Mouse (Mus musculus): ENCODE data around the gene Ndufs7. TPM values are rescaled to one million over a fixed set of nuclear protein-coding genes. Genes with fewer than 3 reads are reported as not detected.

The Ndufs7 gene
- polyA plus RNA-seq, 1 experiment from 2014 or later: 274 TPM

DNA sequence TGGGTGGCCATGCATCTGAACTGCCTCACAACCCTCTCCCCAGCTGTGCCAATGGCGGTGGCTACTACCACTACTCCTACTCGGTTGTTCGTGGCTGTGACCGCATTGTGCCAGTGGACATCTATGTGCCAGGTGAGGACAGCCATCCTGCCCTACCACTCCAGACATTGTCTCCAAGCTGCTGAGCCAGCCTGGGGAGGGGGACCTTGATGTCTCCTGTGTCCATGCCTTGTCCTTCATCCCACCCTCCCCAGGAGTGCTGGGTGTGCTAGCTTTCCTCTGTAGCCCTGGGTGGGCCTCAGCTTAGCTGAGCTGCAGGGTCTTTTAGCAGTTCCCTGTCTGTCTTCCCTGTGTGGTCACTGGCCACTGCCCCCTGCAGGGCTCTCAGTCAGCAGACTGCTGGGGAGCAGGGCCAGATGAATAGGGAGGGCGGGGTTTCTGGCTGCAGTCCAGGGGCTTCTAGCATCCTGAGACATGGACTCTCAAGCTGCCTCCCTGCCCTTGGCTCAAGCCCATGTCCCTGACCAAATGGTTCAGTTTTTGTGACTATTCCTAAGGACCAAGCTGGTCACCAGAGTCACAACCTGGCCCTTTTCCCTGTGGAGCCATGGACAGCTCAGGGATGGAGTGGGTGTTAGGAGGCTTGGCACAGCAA lies 7.1 kb downstream of the Ndufs7 start:
- H3K9ac ChIP-seq (replicated peaks; ENCODE audit: low read length): no peak overlapping the region
- no peaks in the 10 kb centered on the region for H3K9me3 ChIP-seq (ENCODE audit: control insufficient read depth, low read length)
- WGBS: 80% methylated on average over 5 of the region's 5 CpGs
- no peak overlapping the region; the same call in 1 of the 2 replicates for H3K27ac ChIP-seq (replicated peaks; ENCODE audit: low read depth, low read length)
- H3K36me3 ChIP-seq (ENCODE audit: control insufficient read depth, insufficient read depth, low read length): peaks cover 56% of the 10 kb centered on the region
- ATAC-seq (ENCODE audit: low FRiP score, low TSS enrichment) (no peak), DNase-seq (peak; percentile 31)
- H3K4me2 ChIP-seq (ENCODE audit: low read length): no peak overlapping the region
- H3K4me1 ChIP-seq (ENCODE audit: control insufficient read depth, insufficient read depth, low read length): peaks cover 16% of the 10 kb centered on the region
- no peak overlapping the region for H3K4me3 ChIP-seq (replicated peaks; ENCODE audit: low read depth, low read length)
- no peaks in the 10 kb centered on the region for H3K27me3 ChIP-seq (ENCODE audit: control insufficient read depth, insufficient read depth, low read length)

GRCm38 (mm10) chr10:80257936-80258335 lies 9.0 kb downstream of the Ndufs7 start:
- no peak overlapping the region for H3K27ac ChIP-seq (replicated peaks; ENCODE audit: low read depth, low read length)
- DNase-seq (no peak), ATAC-seq (ENCODE audit: low FRiP score, low TSS enrichment) (no peak)
- 82% methylated on average over 2 of the region's 2 CpGs for WGBS
- no peaks in the 10 kb centered on the region for H3K27me3 ChIP-seq (ENCODE audit: control insufficient read depth, insufficient read depth, low read length)
- peaks cover 49% of the 10 kb centered on the region for H3K36me3 ChIP-seq (ENCODE audit: control insufficient read depth, insufficient read depth, low read length)
- no peak overlapping the region; the same call in 1 of the 2 replicates for H3K9ac ChIP-seq (replicated peaks; ENCODE audit: low read length)
- H3K4me1 ChIP-seq (ENCODE audit: control insufficient read depth, insufficient read depth, low read length): peaks cover 23% of the 10 kb centered on the region
- no peak overlapping the region for H3K4me3 ChIP-seq (replicated peaks; ENCODE audit: low read depth, low read length)
- H3K9me3 ChIP-seq (ENCODE audit: control insufficient read depth, low read length): no peaks in the 10 kb centered on the region
- no peak overlapping the region for H3K4me2 ChIP-seq (ENCODE audit: low read length)

DNA sequence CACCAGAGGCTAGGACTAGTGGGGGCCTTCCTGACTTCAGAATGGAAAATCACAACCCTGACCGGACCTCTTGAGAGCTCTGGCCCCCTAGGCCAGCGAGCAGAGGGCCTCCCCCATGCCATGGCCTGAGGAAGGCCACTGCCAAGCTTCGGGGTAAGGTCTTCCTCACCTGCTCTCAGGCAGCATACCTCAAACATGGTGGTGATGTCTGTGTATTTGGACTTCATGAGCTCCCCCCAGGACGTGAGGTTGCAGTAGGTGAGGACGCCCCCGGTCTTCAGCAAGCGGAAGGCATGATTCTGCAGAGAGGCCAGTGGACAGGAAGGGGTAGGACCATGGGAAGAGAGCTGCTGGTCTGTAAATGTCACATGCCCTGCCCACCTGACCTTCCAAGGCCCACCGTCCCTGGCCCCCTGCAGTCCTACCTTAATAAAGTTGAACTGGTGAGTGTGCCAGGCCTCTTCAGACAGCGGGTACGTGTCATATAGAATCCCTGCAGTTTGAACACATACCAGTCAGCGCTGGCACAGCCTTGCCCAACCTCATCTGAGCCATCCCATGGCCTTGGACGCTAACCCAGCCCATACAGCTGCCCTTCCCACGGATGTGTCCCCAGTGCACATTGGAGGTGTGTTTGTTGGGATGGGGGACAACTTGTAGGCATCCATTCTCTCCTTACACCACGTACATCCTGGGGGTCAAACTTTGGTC lies 10.0 kb downstream of the Ndufs7 start:
- 94% methylated on average over 14 of the region's 14 CpGs for WGBS
- no peak for ATAC-seq (ENCODE audit: low FRiP score, low TSS enrichment)
- Histone ChIP-seq H3K27ac (replicated peaks; ENCODE audit: low read depth, low read length) (no peak overlapping the region), H3K4me2 (ENCODE audit: low read length) (no peak overlapping the region; the same call in 1 of the 2 replicates), H3K4me3 (replicated peaks; ENCODE audit: low read depth, low read length) (no peak overlapping the region), H3K27me3 (ENCODE audit: control insufficient read depth, insufficient read depth, low read length) (no peaks in the 10 kb centered on the region), H3K9me3 (ENCODE audit: control insufficient read depth, low read length) (no peaks in the 10 kb centered on the region), H3K4me1 (ENCODE audit: control insufficient read depth, insufficient read depth, low read length) (peaks cover 23% of the 10 kb centered on the region), H3K36me3 (ENCODE audit: control insufficient read depth, insufficient read depth, low read length) (peaks cover 49% of the 10 kb centered on the region), H3K9ac (replicated peaks; ENCODE audit: low read length) (no peak overlapping the region)
- DNase-seq: no peak

DNA sequence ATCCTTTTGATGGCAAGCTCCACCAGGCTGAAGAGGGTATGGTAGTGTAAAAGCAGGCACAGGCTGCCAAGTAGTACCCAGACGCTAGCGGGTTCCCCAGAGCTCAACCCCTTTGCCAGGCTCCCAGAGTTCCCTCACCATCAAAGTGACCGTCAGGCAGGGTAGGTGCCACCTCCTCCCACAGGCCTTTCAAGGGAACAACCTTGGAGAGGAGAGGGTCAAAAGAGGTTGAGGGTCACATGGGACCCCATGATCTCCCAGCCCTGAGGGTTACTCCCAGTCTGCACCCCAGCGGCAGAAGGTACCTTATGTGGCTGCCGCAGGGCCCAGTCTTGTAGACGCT lies 10.5 kb downstream of the Ndufs7 start:
- peaks cover 44% of the 10 kb centered on the region for H3K36me3 ChIP-seq (ENCODE audit: control insufficient read depth, insufficient read depth, low read length)
- H3K9me3 ChIP-seq (ENCODE audit: control insufficient read depth, low read length): no peaks in the 10 kb centered on the region
- H3K4me2 ChIP-seq (ENCODE audit: low read length): peak overlapping the region; percentile 75
- no peak for ATAC-seq (ENCODE audit: low FRiP score, low TSS enrichment)
- H3K4me1 ChIP-seq (ENCODE audit: control insufficient read depth, insufficient read depth, low read length): peaks cover 23% of the 10 kb centered on the region
- H3K9ac ChIP-seq (replicated peaks; ENCODE audit: low read length): no peak overlapping the region
- no peak overlapping the region; the same call in 1 of the 2 replicates for H3K27ac ChIP-seq (replicated peaks; ENCODE audit: low read depth, low read length)
- H3K4me3 ChIP-seq (replicated peaks; ENCODE audit: low read depth, low read length): peak overlapping the region; percentile 37; the same call in 1 of the 2 replicates
- DNase-seq: no peak
- no peaks in the 10 kb centered on the region for H3K27me3 ChIP-seq (ENCODE audit: control insufficient read depth, insufficient read depth, low read length)
- 71% methylated on average over 6 of the region's 6 CpGs for WGBS

DNA sequence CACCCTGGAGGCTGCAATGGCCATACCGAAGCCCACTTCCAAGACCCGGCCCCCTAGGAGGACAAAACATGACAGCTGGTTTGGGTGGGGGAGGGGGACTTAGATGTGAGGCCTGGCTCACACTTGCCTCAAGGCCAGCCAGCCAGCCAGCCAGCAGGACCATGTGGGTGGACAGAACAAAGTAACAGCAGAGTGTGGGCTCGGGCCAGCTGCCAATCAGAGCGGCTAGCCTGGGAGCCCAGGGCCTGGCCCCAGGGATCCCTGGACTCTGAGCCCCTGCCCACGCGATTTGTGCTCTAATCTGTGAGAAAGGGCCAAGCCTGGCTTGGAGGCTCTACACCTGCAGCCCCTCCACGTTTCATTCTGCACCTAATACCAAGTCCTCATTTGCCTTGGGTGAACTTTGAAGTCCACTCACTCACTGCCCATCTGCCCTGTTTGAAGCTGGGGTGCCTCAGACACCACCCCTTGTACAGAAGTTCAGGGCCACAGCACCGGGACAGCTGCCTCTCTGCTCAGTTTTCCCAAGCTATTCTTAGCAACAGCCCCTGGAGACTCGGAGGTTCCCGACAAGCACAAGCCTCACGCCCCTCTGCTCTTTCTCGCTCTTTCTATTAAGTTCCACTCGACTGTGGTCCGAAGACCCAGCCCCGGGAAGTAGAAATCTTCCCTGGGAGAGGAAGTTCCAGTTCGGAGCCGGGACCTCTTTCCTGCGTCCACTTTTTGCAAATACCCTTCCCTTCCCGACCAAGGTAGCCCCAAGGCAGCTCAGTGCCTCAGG lies 11.1 kb downstream of the Ndufs7 start:
- Histone ChIP-seq H3K4me1 (ENCODE audit: control insufficient read depth, insufficient read depth, low read length) (peaks cover 23% of the 10 kb centered on the region), H3K4me3 (replicated peaks; ENCODE audit: low read depth, low read length) (peak overlapping the region; percentile 37), H3K27ac (replicated peaks; ENCODE audit: low read depth, low read length) (peak overlapping the region; percentile 78), H3K9me3 (ENCODE audit: control insufficient read depth, low read length) (no peaks in the 10 kb centered on the region), H3K9ac (replicated peaks; ENCODE audit: low read length) (peak overlapping the region; percentile 60), H3K36me3 (ENCODE audit: control insufficient read depth, insufficient read depth, low read length) (peaks cover 37% of the 10 kb centered on the region), H3K4me2 (ENCODE audit: low read length) (peak overlapping the region; percentile 75), H3K27me3 (ENCODE audit: control insufficient read depth, insufficient read depth, low read length) (no peaks in the 10 kb centered on the region)
- no peak for ATAC-seq (ENCODE audit: low FRiP score, low TSS enrichment)
- 2% methylated on average over 19 of the region's 19 CpGs for WGBS
- peak; percentile 62 for DNase-seq

DNA sequence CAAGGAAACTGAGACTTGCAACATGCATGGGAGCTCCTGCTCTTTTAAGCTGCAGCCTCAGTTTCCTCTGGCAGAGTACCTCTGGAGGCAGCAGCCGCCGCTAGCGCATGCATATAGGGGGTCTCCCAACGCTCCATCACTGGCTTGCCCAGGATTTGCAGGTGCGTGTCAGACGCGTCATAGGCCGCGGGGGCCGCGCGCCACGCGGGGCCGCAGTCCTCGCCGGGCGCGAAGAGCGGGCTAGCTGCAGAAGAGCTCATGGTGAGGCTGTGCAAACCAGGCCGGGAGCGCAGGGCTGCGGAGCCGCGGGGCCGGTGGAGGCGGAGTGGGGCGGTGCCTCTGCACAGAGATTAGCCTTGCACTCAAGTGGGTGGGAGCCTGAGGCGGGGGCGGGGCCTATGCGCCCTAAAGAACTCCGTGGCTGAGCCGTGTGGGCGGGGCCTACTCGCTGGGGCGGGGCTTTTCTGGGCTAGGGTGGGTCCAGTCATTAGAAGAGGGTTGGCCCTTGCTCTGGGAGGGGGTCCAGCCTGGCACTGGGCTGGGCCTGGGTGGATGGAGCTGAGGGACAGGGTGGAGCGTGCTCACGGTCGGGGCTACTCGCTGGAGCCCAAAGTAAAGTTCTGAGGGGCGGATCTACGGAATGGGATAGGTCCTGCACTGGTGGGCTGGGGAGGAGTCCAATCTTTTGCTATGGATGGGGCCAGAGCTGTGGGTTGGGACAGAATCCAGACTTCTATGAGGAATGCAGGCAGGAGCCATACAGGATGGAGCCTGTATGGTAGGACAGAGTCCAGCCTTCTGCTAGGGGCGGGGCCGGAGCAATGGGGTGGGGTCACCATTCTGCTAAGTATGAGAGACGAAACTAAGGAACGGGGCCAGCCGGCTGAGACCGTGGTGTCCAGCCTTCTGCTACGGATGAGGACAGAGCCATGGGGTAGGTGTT lies 12.0 kb downstream of the Ndufs7 start, which contains the start of the genes Gamt and Dazap1:
Gamt (minus strand) TSS at position 371 of the 943 bp plus-strand sequence.
Dazap1 (plus strand) TSS at position 845 of the 943 bp plus-strand sequence.
- H3K27ac ChIP-seq (replicated peaks; ENCODE audit: low read depth, low read length): peak within 1 kb of the TSS; percentile 78
- peak within 1 kb of the TSS; percentile 75 for H3K4me2 ChIP-seq (ENCODE audit: low read length)
- peaks cover 27% of the 10 kb centered on the region for H3K4me1 ChIP-seq (ENCODE audit: control insufficient read depth, insufficient read depth, low read length)
- WGBS: 1% methylated on average over 49 of the region's 49 CpGs
- ATAC-seq (ENCODE audit: low FRiP score, low TSS enrichment) (peak; percentile 77), DNase-seq (peak; percentile 93)
- H3K9me3 ChIP-seq (ENCODE audit: control insufficient read depth, low read length): no peaks in the 10 kb centered on the region
- no peaks in the 10 kb centered on the region for H3K27me3 ChIP-seq (ENCODE audit: control insufficient read depth, insufficient read depth, low read length)
- peak within 1 kb of the TSS; percentile 37 for H3K4me3 ChIP-seq (replicated peaks; ENCODE audit: low read depth, low read length)
- H3K9ac ChIP-seq (replicated peaks; ENCODE audit: low read length): peak within 1 kb of the TSS; percentile 60
- peaks cover 29% of the 10 kb centered on the region for H3K36me3 ChIP-seq (ENCODE audit: control insufficient read depth, insufficient read depth, low read length)

DNA sequence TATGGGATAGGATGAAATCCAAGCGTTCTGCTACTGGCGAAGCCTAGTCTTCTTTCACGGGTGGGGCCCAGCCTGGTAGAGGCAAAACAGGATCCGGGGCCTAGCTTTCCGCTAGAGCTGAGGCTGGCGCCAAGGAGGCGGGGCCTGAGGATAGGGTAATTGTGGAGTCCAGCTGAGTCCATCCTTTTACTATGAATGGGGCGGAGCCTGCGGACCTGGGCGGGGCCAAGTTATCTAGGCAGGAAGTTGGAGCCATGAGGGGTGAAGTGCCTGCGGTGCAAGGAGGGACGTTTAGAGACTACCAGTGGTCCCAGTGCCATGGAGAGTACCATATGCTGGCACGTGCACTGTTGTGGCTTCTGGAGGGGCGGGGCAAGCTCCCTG lies 12.7 kb downstream of the Ndufs7 start:
- H3K4me3 ChIP-seq (replicated peaks; ENCODE audit: low read depth, low read length): peak overlapping the region; percentile 37
- H3K36me3 ChIP-seq (ENCODE audit: control insufficient read depth, insufficient read depth, low read length): peaks cover 22% of the 10 kb centered on the region
- DNase-seq: peak; percentile 87
- no peaks in the 10 kb centered on the region for H3K27me3 ChIP-seq (ENCODE audit: control insufficient read depth, insufficient read depth, low read length)
- H3K27ac ChIP-seq (replicated peaks; ENCODE audit: low read depth, low read length): peak overlapping the region; percentile 78
- H3K9ac ChIP-seq (replicated peaks; ENCODE audit: low read length): peak overlapping the region; percentile 60
- ATAC-seq (ENCODE audit: low FRiP score, low TSS enrichment): peak; percentile 42
- peaks cover 34% of the 10 kb centered on the region for H3K4me1 ChIP-seq (ENCODE audit: control insufficient read depth, insufficient read depth, low read length)
- 2% methylated on average over 14 of the region's 14 CpGs for WGBS
- H3K9me3 ChIP-seq (ENCODE audit: control insufficient read depth, low read length): no peaks in the 10 kb centered on the region
- peak overlapping the region; percentile 75 for H3K4me2 ChIP-seq (ENCODE audit: low read length)

DNA sequence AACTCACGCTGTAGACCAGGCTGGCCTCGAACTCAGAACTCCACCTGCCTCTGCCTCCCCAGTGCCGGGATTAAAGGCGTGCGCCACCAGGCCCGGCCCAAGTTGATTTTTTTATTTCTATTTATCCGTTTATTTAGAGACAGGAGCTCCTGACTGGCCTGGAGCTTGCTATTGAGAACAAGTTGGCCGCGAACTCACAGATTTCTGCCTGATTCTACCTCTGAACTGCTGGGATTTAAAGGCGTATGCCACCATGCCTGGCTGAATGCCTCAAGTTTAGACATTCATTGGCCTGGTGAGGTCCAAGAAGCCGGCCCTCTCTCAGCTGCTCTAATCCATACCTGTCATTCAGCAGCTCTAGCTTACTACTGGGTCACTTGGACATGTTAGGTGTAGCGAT lies 13.2 kb downstream of the Ndufs7 start:
- Histone ChIP-seq H3K27ac (replicated peaks; ENCODE audit: low read depth, low read length) (no peak overlapping the region), H3K36me3 (ENCODE audit: control insufficient read depth, insufficient read depth, low read length) (peaks cover 16% of the 10 kb centered on the region), H3K4me2 (ENCODE audit: low read length) (no peak overlapping the region; the same call in 1 of the 2 replicates), H3K9ac (replicated peaks; ENCODE audit: low read length) (no peak overlapping the region), H3K4me1 (ENCODE audit: control insufficient read depth, insufficient read depth, low read length) (peaks cover 39% of the 10 kb centered on the region), H3K27me3 (ENCODE audit: control insufficient read depth, insufficient read depth, low read length) (no peaks in the 10 kb centered on the region), H3K4me3 (replicated peaks; ENCODE audit: low read depth, low read length) (no peak overlapping the region), H3K9me3 (ENCODE audit: control insufficient read depth, low read length) (no peaks in the 10 kb centered on the region)
- 71% methylated on average over 12 of the region's 12 CpGs for WGBS
- no peak for DNase-seq
- no peak for ATAC-seq (ENCODE audit: low FRiP score, low TSS enrichment)
